24 mouse cellular contexts compared by ENCODE assay signal in genomic region chr2:13932253-13932652, GRCm38 (mm10).
DNase-seq lines count a peak whose midpoint lies in the region; ATAC-seq and TF ChIP-seq lines count a peak whose summit lies in the region.
"Had no signal": no experiment of that assay in that cellular context is flagged by ENCODE, and none has a peak within 500 bp of the region (broad histone marks: within the 10 kb centered on the region; RNA-seq: fewer than 3 reads in every experiment).

No protein-coding gene starts in this region.

- no peak overlapping the region for H3K9ac ChIP-seq in kidney, postnatal 0 days (ENCODE audit: low read depth, low read length)
- H3K9ac ChIP-seq: embryonic facial prominence, embryonic 12.5 days; embryonic facial prominence, embryonic 15.5 days; forebrain, postnatal 0 days; heart, embryonic 13.5 days; hindbrain, embryonic 14.5 days had no signal

- H3K27me3 ChIP-seq in kidney, postnatal 0 days (ENCODE audit: insufficient read depth, low read length) = no peaks in the 10 kb centered on the region
- H3K27me3 ChIP-seq: embryonic facial prominence, embryonic 12.5 days; embryonic facial prominence, embryonic 15.5 days; heart, embryonic 13.5 days had no signal

- H3K36me3 ChIP-seq in kidney, postnatal 0 days (ENCODE audit: insufficient read depth, low read length) = no peaks in the 10 kb centered on the region
- H3K36me3 ChIP-seq: embryonic facial prominence, embryonic 12.5 days; embryonic facial prominence, embryonic 15.5 days; heart, embryonic 13.5 days had no signal

- no peak overlapping the region for H3K4me2 ChIP-seq in kidney, postnatal 0 days (ENCODE audit: low read length)
- H3K4me2 ChIP-seq: embryonic facial prominence, embryonic 12.5 days; embryonic facial prominence, embryonic 15.5 days; heart, embryonic 13.5 days; hindbrain, embryonic 14.5 days had no signal

- H3K27ac ChIP-seq in kidney, postnatal 0 days = no peak overlapping the region
- H3K27ac ChIP-seq: embryonic facial prominence, embryonic 12.5 days; embryonic facial prominence, embryonic 15.5 days; gastrocnemius, adult 2 months; heart, embryonic 13.5 days; hindbrain, embryonic 14.5 days; hindbrain, postnatal 0 days had no signal

- H3K4me3 ChIP-seq in kidney, postnatal 0 days (replicated peaks; ENCODE audit: low read depth, low read length) = no peak overlapping the region
- H3K4me3 ChIP-seq: embryonic facial prominence, embryonic 12.5 days; embryonic facial prominence, embryonic 15.5 days; gastrocnemius, adult 2 months; heart, embryonic 13.5 days had no signal

- no peaks in the 10 kb centered on the region for H3K9me3 ChIP-seq in kidney, postnatal 0 days (replicated peaks; ENCODE audit: low read length)
- H3K9me3 ChIP-seq: embryonic facial prominence, embryonic 12.5 days; embryonic facial prominence, embryonic 15.5 days; heart, embryonic 13.5 days had no signal

- ATAC-seq in kidney, postnatal 0 days (replicated peaks; ENCODE audit: low FRiP score, low read depth) = no peak
- ATAC-seq: forebrain, embryonic 14.5 days; forebrain, postnatal 0 days; hindbrain, postnatal 0 days had no signal

- peak; percentile 34; the same call in 1 of the 2 replicates for TF ChIP-seq CTCF in kidney, postnatal 0 days (IDR thresholded peaks at IDR 0.05; ENCODE audit: low read depth)

- H3K4me1 ChIP-seq in kidney, postnatal 0 days (replicated peaks; ENCODE audit: insufficient read depth, low read length) = no peaks in the 10 kb centered on the region
- H3K4me1 ChIP-seq: embryonic facial prominence, embryonic 12.5 days; embryonic facial prominence, embryonic 15.5 days; heart, embryonic 13.5 days had no signal

- no peak for DNase-seq in kidney, postnatal 0 days (ENCODE audit: low spot score)
- DNase-seq in kidney, postnatal 10 days = no peak
- DNase-seq in 416B (ENCODE audit: low read depth) (peak; percentile 33), NIH3T3 (ENCODE audit: low read depth) (peak; percentile 4), liver (no peak)
- DNase-seq in induced T-regulatory cell, adult 2 months (ENCODE audit: low read depth) = peak; percentile 2
- no peak for DNase-seq in retina, embryonic 14.5 days (ENCODE audit: low spot score)
- DNase-seq: adrenal gland, postnatal 10 days; adrenal gland, postnatal 36 days; cerebellum, adult 18-20 months; cerebellum, adult 9-10 months; cerebellum, postnatal 14 days; forebrain, postnatal 0 days; gastrocnemius, adult 2 months; gastrocnemius, postnatal 14 days; heart, adult 11 months; heart, postnatal 14 days; heart, postnatal 4 days had no signal

Comparison
In these comparisons a context has a peak if more than half of its experiments do, and no peak if none do; other contexts are left out.
1. DNase-seq: peak in 416B (single experiment), NIH3T3 (single experiment) and induced T-regulatory cell, adult 2 months (single experiment); none in kidney, postnatal 0 days (single experiment), kidney, postnatal 10 days (single experiment), retina, embryonic 14.5 days (single experiment) and liver (single experiment).